Mouse (Mus musculus) E14TG2a.4 (cell line): Measurements from ENCODE around the gene Fastk.

Experiments used
- CTCF ChIP-seq: conservative IDR thresholded peaks from 2 replicates; pipeline ENCODE4 v1.5.1; 2014; ENCODE audit warnings: low read length
- NANOG ChIP-seq: IDR thresholded peaks from 2 replicates; pipeline ENCODE4 v1.6.1; 2014; ENCODE audit warnings: borderline replicate concordance, low read length, mixed read lengths
- POU5F1 ChIP-seq: IDR thresholded peaks from 2 replicates; pipeline ENCODE4 v1.6.1; 2014; ENCODE audit warnings: low read length, borderline replicate concordance

DNA sequence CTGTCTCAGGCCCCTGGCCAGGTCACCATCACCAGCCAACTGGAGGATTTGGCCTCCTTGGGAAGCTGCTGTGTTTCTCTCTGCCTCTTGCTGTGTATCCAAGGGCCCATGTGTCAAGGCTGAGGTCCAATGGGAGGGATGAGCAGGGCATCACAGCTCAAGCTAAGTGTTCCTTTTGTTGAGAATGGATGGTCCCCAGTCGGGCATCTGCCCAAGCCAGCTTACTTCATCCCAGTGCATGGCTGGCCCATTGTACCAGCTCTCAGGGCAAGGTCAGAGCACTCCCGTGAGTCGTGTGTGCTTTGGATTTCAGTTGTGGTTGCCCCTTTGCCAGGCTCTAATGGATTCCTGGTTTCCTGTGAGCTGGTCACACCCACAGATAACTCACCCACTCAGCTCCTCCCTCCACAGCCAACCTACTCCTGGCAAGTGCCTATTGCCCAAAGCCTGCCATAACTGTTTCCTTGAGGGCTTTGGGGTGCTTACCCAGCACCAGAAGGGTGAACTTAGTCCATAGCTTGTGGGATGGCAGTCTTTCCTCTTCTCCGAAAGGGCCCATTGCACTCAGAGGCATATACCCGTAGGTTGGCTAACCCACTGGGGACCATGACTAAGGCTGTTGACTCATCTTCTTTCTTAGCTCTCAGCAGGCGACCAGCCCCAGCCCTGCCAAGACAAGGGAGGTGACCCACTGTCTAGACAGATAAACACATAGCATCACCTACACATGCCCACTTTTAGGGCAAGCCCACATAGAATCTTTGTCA is 40.3 kb downstream of the Fastk start:
- TF ChIP-seq CTCF (no peak), NANOG (no peak), POU5F1 (no peak)
